Mouse (Mus musculus) liver, embryonic 13.5 days (tissue): Measurements from ENCODE around the gene Ppm1h. TPM values are rescaled to one million over a fixed set of nuclear protein-coding genes. Genes with fewer than 3 reads are reported as not detected.

Source experiments
- microRNA counts: library from miRNA; unstranded; fragments of <30 nt; microRNA quantifications from one replicate; lab custom pipeline; 2016
- microRNA-seq: library from miRNA; unstranded; fragments of <30 nt; microRNA quantifications from one replicate; pipeline ENCODE4, GENCODE M21; 2016
- polyA plus RNA-seq: library from polyadenylated mRNA; unstranded; fragments of >200 nt; fragmentation: Nextera tagmentation; extraction: Ambion mirVana; gene quantifications from 2 replicates; pipeline ENCODE4 v1.2.1, GENCODE M21; 2015

The Ppm1h gene
- polyA plus RNA-seq, 1 experiment from 2014 or later, result 1.5 TPM

MicroRNAs encoded within 50 kb of the gene (microRNA counts, 519-probe panel; counts per million panel counts)
- 6,921 counts per million, percentile 86 among the panel's probes with 10 or more counts for microRNA mmu-let-7i (lab: Ali Mortazavi, UCI)

Small RNAs within 50 kb of the gene (microRNA-seq; reads per million reads assigned to microRNA genes)
- gene Mir6412 (not detected), gene Mir8104 (not detected), gene Mirlet7i (24,189 reads per million, percentile 97 among the genes with 10 or more reads in this experiment)

Other genes with a start within 250 kb of the Ppm1h start
- gene Avpr1a, start 230.3 kb upstream of the Ppm1h start, polyA plus RNA-seq, result 2.4 and 3.6 TPM in 2 replicates